Mouse (Mus musculus): Measurements from ENCODE around the gene Vps51. TPM values are rescaled to one million over a fixed set of nuclear protein-coding genes. Genes with fewer than 3 reads are reported as not detected.
A peak's percentile ranks its signal among the peaks of the same experiment; 100 is the strongest.

Gene Vps51
- polyA plus RNA-seq, 1 experiment from 2014 or later = 66.0 TPM

DNA sequence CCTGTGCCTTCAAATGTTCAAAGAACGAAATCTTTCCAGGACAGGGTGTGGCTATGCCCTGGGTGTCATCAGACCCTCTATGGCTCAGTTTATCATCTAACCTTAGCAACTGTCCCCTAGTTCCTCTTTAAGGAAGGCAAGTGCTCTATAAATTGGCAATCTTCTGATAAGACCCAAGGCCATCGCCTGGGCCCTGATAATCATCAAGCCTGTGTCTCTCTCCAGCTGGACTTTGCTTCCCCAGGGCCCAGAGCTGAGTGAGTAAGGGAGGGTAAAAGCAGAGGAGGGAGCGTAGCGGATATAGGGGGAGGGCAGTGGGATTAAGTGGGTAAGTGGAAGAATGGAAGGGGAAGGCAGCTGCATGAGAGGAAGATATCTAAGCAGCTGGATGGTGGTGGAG is 27.4 kb upstream of the Vps51 start:
- Histone ChIP-seq H3K27me3 (no peaks in the 10 kb centered on the region), H3K27ac (no peak overlapping the region), H3K4me3 (replicated peaks) (no peak overlapping the region), H3K4me1 (no peaks in the 10 kb centered on the region), H3K4me2 (no peak overlapping the region), H3K36me3 (replicated peaks) (peaks cover 5% of the 10 kb centered on the region; the same call in 1 of the 2 replicates), H3K9me3 (no peaks in the 10 kb centered on the region), H3K9ac (no peak overlapping the region)
- no peak for ATAC-seq (ENCODE audit: low FRiP score)
- WGBS = 85% methylated on average over 4 of the region's 4 CpGs

DNA sequence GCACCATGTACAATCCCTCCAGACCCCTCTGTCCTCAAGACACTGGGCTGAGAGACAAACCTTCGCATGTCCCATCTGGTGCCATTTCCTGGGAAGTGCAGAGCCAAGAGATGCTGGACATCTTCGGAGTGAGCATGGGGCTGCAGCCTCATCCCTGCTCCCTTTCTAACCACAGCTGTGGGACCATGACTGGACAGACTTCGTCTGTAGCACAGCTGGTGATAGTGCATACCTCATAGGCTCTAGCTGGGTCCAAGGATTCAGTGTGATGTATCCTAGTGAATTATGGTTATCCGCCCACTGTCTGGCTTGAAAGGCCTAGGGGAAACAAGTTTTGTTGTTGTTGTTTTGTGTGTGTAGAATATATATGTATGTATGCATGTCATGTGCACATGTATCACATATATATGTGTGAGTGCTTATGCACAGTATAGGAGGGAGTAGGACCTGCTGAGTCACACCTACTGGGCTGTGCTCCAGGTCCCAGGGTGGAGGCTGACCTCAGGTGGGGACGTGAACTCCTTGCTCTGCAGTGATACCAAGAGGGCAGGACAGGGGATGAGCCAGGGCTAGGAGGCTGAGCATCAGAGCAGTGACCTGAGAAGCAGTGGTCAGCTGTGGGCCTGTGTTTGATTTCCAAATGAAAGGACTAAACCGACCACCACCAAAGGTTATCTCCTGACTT is 25.3 kb upstream of the Vps51 start:
- H3K4me3 ChIP-seq (replicated peaks) = no peak overlapping the region
- H3K4me1 ChIP-seq = no peaks in the 10 kb centered on the region
- no peak overlapping the region for H3K4me2 ChIP-seq
- H3K9me3 ChIP-seq = no peaks in the 10 kb centered on the region
- no peaks in the 10 kb centered on the region for H3K27me3 ChIP-seq
- WGBS = 78% methylated on average over 6 of the region's 6 CpGs
- no peak for ATAC-seq (ENCODE audit: low FRiP score)
- H3K27ac ChIP-seq = no peak overlapping the region
- H3K36me3 ChIP-seq (replicated peaks) = peaks cover 14% of the 10 kb centered on the region
- H3K9ac ChIP-seq = no peak overlapping the region

DNA sequence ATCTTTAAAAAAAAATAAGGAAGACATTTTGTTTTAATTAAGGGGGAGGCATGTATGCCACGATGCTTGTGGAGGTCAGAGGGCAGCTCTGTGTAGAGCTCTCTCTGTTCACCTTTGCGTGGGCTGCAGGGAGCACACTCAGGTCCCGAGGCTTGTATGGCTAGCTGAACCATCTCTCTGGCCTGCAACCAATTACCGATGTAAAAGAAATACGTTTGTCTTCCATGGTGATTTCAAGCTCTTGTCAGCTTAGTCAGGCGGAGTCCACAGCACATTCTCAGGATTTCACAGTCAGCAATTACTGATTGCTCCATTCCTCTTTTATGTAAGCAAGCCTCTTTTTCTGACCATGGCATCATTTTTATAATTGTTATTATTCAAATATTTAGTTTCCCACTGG is 24.2 kb upstream of the Vps51 start:
- no peak for ATAC-seq (ENCODE audit: low FRiP score)
- Histone ChIP-seq H3K9me3 (no peaks in the 10 kb centered on the region), H3K4me1 (no peaks in the 10 kb centered on the region), H3K36me3 (replicated peaks) (peaks cover 17% of the 10 kb centered on the region), H3K27me3 (no peaks in the 10 kb centered on the region), H3K27ac (no peak overlapping the region), H3K4me2 (no peak overlapping the region), H3K9ac (no peak overlapping the region), H3K4me3 (replicated peaks) (no peak overlapping the region)
- WGBS = 76% methylated on average over 6 of the region's 6 CpGs

DNA sequence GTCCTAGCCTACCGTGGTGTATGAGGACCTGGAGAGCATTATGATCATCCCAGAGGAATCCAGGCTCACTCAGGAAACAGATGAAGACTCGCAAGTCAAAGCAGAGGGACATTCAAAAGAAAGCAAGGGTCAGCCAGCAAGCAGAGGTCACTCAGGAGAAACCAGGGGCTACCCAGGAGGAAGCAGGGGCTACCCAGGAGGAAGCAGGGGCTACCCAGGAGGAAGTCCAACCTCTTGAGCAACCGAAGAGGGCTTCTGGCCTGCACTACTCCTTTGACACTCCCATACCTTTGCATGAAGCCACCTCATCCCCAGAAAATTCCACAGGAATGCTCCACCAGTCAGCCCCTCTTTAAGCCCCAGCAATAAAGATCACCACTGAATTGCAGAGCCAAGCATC is 20.8 kb upstream of the Vps51 start:
- Histone ChIP-seq H3K9me3 (no peaks in the 10 kb centered on the region), H3K27ac (no peak overlapping the region), H3K4me3 (replicated peaks) (no peak overlapping the region), H3K27me3 (no peaks in the 10 kb centered on the region), H3K9ac (no peak overlapping the region), H3K36me3 (replicated peaks) (peaks cover 37% of the 10 kb centered on the region), H3K4me2 (no peak overlapping the region), H3K4me1 (no peaks in the 10 kb centered on the region)
- WGBS = 91% methylated on average over 3 of the region's 3 CpGs
- no peak for ATAC-seq (ENCODE audit: low FRiP score)

DNA sequence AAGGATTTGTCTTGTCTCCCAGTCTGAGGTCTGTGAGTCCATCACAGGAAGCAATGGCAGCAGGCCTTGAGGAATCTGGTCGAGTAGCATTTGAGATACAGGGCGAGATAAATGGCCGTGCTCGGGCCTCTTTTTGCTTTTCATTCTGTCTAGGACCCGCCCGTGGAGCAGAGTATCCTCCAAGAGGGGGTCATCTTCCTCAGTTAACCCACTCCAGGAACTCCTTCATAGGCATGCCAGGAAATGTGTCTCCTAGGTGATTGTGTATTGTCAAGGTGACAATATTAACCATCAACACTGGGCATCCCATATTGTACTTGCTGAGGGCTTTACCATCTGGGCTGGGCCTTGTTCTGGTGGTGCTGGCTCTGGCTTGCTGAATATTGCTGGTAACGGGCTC is 17.1 kb upstream of the Vps51 start, which contains the start of gene AC131692.1:
Gene AC131692.1, plus strand, starts transcription at position 301 of the 400 bp plus-strand sequence.
- Histone ChIP-seq H3K4me1 (no peaks in the 10 kb centered on the region), H3K27me3 (no peaks in the 10 kb centered on the region), H3K27ac (no peak within 1 kb of the TSS), H3K9ac (no peak within 1 kb of the TSS), H3K9me3 (no peaks in the 10 kb centered on the region), H3K4me2 (no peak within 1 kb of the TSS), H3K4me3 (replicated peaks) (no peak within 1 kb of the TSS), H3K36me3 (replicated peaks) (peaks cover 64% of the 10 kb centered on the region)
- 92% methylated on average over 7 of the region's 7 CpGs for WGBS
- ATAC-seq (ENCODE audit: low FRiP score) = no peak

DNA sequence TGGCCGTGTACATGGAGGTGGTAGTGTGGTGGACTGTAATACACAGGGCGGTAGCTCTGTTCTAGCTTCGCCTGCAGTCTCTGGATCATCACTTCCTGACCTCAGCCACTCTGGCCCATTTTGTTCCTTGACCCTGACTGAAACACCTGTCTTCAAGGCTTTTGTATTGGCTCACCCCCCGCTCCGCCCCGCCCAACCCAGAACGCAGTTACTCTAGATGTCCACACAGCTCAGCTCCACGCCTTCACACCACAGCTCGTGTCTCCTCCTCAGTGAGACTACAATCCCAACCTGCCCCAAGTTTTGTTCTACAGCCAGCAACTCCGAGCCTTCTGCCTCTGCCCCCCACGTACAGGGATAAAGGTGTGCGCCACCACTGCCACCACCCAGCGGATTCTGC is 11.8 kb upstream of the Vps51 start:
- no peak overlapping the region for H3K9ac ChIP-seq
- no peak overlapping the region for H3K4me3 ChIP-seq (replicated peaks)
- peaks cover 54% of the 10 kb centered on the region for H3K36me3 ChIP-seq (replicated peaks)
- H3K27me3 ChIP-seq = no peaks in the 10 kb centered on the region
- WGBS = 96% methylated on average over 13 of the region's 13 CpGs
- no peak overlapping the region for H3K27ac ChIP-seq
- H3K9me3 ChIP-seq = no peaks in the 10 kb centered on the region
- peaks cover 15% of the 10 kb centered on the region for H3K4me1 ChIP-seq
- no peak overlapping the region for H3K4me2 ChIP-seq
- ATAC-seq (ENCODE audit: low FRiP score) = no peak

DNA sequence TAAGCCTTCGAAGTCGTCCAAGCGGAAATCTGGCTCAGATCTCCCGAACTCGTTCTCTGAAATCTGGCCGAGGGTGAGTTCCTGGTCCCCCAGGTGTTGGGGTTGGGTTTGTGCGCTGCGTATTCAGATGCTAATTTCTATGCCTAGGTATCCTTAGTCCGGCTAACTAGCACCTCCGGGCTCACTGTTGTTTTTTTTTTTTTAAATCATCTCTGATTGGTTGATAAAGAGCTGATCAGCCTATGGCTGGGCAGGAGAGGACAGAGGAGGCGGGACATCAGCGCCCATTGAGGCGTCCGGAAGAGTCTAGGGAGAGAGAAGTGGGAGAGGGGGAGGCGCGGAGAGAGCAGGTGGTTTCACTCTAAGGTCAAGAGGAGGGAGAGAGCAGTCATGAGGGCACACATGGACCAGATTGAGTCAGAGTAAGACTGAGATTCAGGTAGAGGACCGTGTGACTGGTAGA is 8.4 kb upstream of the Vps51 start:
- H3K9me3 ChIP-seq = no peaks in the 10 kb centered on the region
- H3K9ac ChIP-seq = peak overlapping the region; percentile 68
- no peaks in the 10 kb centered on the region for H3K27me3 ChIP-seq
- peaks cover 53% of the 10 kb centered on the region for H3K36me3 ChIP-seq (replicated peaks)
- peak overlapping the region; percentile 73 for H3K4me3 ChIP-seq (replicated peaks)
- peak overlapping the region; percentile 80 for H3K4me2 ChIP-seq
- H3K27ac ChIP-seq = peak overlapping the region; percentile 84
- peak; percentile 88 for ATAC-seq (ENCODE audit: low FRiP score)
- 0% methylated on average over 17 of the region's 17 CpGs for WGBS
- H3K4me1 ChIP-seq = peaks cover 19% of the 10 kb centered on the region

DNA sequence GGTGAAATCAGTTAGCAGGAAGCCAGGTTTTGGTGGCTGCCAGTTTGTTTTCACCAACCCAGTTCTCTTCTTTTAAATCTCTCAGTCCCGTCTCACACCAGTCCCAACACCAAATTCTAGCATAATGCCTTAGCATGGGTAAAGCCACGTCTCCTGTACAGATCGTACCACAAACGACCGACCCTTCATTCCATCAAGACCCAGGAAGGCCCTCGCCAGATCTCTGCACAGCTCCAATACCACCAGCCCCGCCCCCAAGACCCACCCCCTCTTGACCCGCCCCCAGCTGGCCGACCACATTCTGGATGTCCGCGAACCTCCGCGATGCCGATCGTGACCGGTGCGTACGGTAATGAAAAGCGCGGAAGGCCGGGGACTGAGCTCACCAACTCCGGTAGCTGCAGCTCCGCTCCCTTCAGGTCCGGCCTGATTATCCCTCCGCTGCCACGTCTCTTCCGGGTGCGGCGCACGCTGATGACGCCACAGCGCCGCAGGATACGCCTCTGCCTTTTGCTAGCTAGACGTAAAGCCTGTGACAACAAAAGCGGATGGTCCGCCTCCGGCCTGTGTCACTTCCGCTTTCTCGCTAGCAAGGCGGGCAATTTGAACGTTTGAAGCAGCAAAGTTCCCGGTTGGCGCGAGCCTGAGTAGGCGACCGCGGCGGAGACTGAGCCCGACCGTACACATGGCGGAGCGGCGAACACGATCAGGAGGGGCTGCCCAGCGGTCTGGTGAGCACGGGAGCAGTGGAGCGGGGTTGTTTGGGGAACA is 7.6 kb upstream of the Vps51 start, which contains the start of the genes Zfpl1 and Cdca5:
Gene Zfpl1, minus strand, starts transcription at position 479 of the 771 bp plus-strand sequence.
Gene Cdca5, plus strand, starts transcription at position 506 of the 771 bp plus-strand sequence.
- H3K27ac ChIP-seq = peak within 1 kb of the TSS; percentile 84
- H3K4me2 ChIP-seq = peak within 1 kb of the TSS; percentile 80
- H3K9me3 ChIP-seq = no peaks in the 10 kb centered on the region
- H3K36me3 ChIP-seq (replicated peaks) = peaks cover 53% of the 10 kb centered on the region
- H3K4me3 ChIP-seq (replicated peaks) = peak within 1 kb of the TSS; percentile 73
- no peaks in the 10 kb centered on the region for H3K27me3 ChIP-seq
- H3K4me1 ChIP-seq = peaks cover 19% of the 10 kb centered on the region
- peak within 1 kb of the TSS; percentile 68 for H3K9ac ChIP-seq
- peak; percentile 92 for ATAC-seq (ENCODE audit: low FRiP score)
- under 1% methylated on average over 58 of the region's 58 CpGs for WGBS

DNA sequence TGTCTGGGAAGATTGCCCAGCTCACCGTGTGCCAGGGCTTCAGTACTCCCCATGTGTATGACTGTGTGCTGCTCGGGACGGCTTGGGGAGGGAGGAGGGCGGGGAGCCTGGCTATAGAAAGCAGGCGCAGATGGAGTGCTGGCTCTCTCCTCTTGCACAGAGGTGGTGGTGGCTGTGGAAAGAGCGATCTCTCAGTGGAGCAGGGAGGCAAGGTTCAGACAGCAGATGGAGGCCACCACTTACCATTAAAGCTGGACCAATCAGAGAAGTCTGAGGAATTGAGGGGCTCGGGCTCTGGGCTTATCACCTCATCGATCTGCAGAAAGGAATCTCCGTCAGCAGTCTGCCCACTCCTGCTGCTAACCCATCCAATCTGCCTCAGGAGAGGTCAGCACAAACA is 5.1 kb upstream of the Vps51 start, which contains the start of gene Gm28374:
Gene Gm28374, minus strand, starts transcription at position 101 of the 400 bp plus-strand sequence.
- no peak for ATAC-seq (ENCODE audit: low FRiP score)
- H3K27ac ChIP-seq = no peak within 1 kb of the TSS
- H3K9me3 ChIP-seq = no peaks in the 10 kb centered on the region
- no peak within 1 kb of the TSS for H3K9ac ChIP-seq
- 88% methylated on average over 9 of the region's 9 CpGs for WGBS
- H3K27me3 ChIP-seq = no peaks in the 10 kb centered on the region
- peaks cover 36% of the 10 kb centered on the region for H3K36me3 ChIP-seq (replicated peaks)
- no peak within 1 kb of the TSS for H3K4me3 ChIP-seq (replicated peaks)
- H3K4me1 ChIP-seq = peaks cover 24% of the 10 kb centered on the region
- H3K4me2 ChIP-seq = no peak within 1 kb of the TSS

DNA sequence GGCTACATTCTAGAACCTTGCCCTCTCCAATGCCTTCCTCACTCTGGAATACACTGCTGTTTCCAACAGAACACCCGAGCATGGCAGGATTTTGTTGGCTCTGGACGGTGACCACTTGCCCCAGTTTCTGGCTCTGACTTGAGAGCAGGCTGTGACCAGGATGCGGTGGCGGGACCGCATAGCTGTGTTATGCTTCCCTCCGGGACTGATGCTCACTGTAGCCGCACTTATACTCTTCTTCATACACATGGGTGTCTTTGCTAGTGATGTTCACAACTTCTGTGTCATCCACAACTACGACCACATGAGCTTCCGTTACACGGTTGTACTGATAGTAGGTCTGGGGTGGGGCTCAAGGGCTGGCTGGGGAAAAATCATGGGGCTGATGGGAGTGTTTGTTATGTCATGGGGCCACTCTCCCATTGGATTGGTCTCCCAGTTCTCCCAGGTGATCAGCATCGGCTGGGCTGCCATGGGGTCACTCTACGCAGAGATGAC is 3.0 kb upstream of the Vps51 start, which contains the start of gene Tmem262:
Gene Tmem262, plus strand, starts transcription at position 51 of the 498 bp plus-strand sequence.
- 95% methylated on average over 12 of the region's 12 CpGs for WGBS
- no peak within 1 kb of the TSS for H3K27ac ChIP-seq

DNA sequence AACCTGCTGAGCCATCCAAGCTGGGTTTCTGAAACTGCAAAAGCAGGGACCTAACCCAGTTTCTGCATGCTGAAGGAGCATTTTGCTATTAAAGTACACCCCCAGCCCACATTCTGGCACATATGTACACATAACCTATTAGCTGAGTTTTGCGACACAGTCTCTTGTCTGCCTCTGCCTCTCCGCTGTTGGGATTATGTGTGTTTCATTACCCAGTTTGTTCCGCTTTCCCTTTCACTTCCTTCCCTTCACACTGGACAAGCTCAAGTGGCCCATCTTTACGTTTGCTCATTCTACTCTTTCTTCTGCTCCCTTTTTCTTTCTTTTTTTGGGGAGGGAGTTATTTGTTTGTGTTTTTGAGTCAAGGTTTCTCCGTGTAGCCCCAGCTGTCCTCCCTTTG is 3.1 kb downstream of the Vps51 start:
- peaks cover 15% of the 10 kb centered on the region for H3K4me1 ChIP-seq
- no peak for ATAC-seq (ENCODE audit: low FRiP score)
- peaks cover 39% of the 10 kb centered on the region for H3K36me3 ChIP-seq (replicated peaks)
- no peak overlapping the region for H3K9ac ChIP-seq
- no peaks in the 10 kb centered on the region for H3K27me3 ChIP-seq
- H3K9me3 ChIP-seq = no peaks in the 10 kb centered on the region
- 90% methylated on average over 5 of the region's 5 CpGs for WGBS
- no peak overlapping the region for H3K27ac ChIP-seq
- H3K4me2 ChIP-seq = no peak overlapping the region
- H3K4me3 ChIP-seq (replicated peaks) = no peak overlapping the region

More for the DNA sequence above, 3.0 kb upstream of the Vps51 start, which contains the start of gene Tmem262:
- no peaks in the 10 kb centered on the region for H3K27me3 ChIP-seq
- H3K4me1 ChIP-seq = peaks cover 23% of the 10 kb centered on the region
- ATAC-seq (ENCODE audit: low FRiP score) = no peak
- no peaks in the 10 kb centered on the region for H3K9me3 ChIP-seq
- H3K4me3 ChIP-seq (replicated peaks) = no peak within 1 kb of the TSS
- no peak within 1 kb of the TSS for H3K4me2 ChIP-seq
- H3K36me3 ChIP-seq (replicated peaks) = peaks cover 34% of the 10 kb centered on the region
- H3K9ac ChIP-seq = no peak within 1 kb of the TSS

DNA sequence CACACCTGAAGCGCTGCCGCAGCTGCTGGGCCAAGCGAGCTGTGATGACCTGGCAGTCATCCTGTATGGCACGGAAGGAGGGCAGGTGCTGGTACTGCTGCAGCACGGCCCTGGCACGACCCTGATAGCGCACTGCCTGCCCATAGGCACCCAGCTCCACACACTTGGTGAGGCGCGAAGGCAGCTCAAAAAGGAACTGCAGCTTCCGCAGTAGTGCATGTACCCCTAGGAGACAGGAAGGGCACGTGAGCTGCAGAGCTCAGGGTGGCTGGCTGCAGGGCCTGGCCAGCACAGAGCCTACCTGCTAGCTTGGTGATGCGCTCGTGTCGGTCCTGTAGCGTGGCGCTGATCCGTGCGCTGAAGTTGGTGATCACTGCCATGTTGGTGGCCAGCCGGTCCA is 5.8 kb downstream of the Vps51 start:
- WGBS = 97% methylated on average over 19 of the region's 19 CpGs
- Histone ChIP-seq H3K36me3 (replicated peaks) (peaks cover 42% of the 10 kb centered on the region), H3K9ac (no peak overlapping the region), H3K27me3 (no peaks in the 10 kb centered on the region), H3K9me3 (no peaks in the 10 kb centered on the region), H3K27ac (no peak overlapping the region), H3K4me1 (peaks cover 26% of the 10 kb centered on the region), H3K4me3 (replicated peaks) (no peak overlapping the region), H3K4me2 (no peak overlapping the region)
- ATAC-seq (ENCODE audit: low FRiP score) = no peak
